Mouse (Mus musculus): ENCODE data around the gene Cenps. TPM values are rescaled to one million over a fixed set of nuclear protein-coding genes. Genes with fewer than 3 reads are reported as not detected.
"Not testable (repeated sequence)": the region's sequence is repeated elsewhere in the genome, so short reads cannot be mapped to it uniquely, and the experiment has no call there.

Gene Cenps
- polyA plus RNA-seq, 1 experiment from 2014 or later: 35.5 TPM

DNA sequence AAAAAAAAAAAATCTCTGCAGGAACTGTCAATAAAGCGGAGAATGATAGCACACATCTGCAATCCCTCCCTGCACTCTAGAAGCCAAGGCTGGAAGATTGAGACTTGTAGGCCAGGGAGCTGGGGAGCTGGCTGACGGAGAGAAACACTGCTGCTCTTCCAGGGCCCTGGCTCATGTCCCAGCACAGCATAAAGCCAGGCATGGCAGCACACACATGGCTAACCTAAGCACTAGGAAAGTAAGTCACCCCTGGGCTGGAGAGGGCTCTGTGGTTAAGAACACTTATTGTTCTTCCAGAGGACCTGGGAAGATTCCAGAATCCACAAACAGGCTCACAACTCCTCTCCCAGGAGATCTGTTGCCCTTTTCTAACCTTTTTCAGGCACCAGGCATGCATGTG, 35.2 kb upstream of the Cenps start:
- Histone ChIP-seq H3K4me3 (ENCODE audit: low read length) (no peak overlapping the region), H3K4me1 (replicated peaks; ENCODE audit: control insufficient read depth, insufficient read depth, low read length) (peaks cover 15% of the 10 kb centered on the region), H3K27me3 (ENCODE audit: control insufficient read depth, insufficient read depth, low read depth, low read length) (no peaks in the 10 kb centered on the region), H3K9me3 (ENCODE audit: control insufficient read depth, low read length) (no peaks in the 10 kb centered on the region), H3K27ac (ENCODE audit: low read length) (peak overlapping the region; percentile 81), H3K4me2 (ENCODE audit: low read depth, low read length) (no peak overlapping the region), H3K9ac (ENCODE audit: low read length) (no peak overlapping the region), H3K36me3 (ENCODE audit: control insufficient read depth, insufficient read depth, low read length) (no peaks in the 10 kb centered on the region)
- WGBS: 49% methylated on average over 2 of the region's 2 CpGs
- ATAC-seq (ENCODE audit: low read depth): peak; percentile 80

DNA sequence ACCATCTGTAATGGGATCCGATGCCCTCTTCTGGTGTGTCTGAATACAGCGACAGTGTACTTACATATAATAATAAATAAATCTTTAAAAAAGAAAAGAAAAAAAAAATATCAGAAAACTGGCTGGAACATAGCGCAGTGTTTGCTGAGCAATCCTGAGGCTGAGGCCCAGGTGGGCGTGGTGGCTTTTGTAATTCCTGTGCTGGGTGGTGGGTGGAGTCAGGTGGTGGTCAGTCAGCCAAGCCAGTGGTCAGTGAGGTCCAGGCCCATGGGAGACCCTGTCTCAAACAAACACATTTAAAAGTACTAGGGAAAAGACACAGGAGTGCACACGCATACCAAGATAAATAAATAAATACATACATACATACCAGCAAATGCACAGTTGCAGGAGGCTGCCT, 34.7 kb upstream of the Cenps start:
- ATAC-seq (ENCODE audit: low read depth): no peak
- Histone ChIP-seq H3K27ac (ENCODE audit: low read length) (peak overlapping the region; percentile 81), H3K27me3 (ENCODE audit: control insufficient read depth, insufficient read depth, low read depth, low read length) (no peaks in the 10 kb centered on the region), H3K9ac (ENCODE audit: low read length) (no peak overlapping the region), H3K4me1 (replicated peaks; ENCODE audit: control insufficient read depth, insufficient read depth, low read length) (peaks cover 13% of the 10 kb centered on the region), H3K4me2 (ENCODE audit: low read depth, low read length) (no peak overlapping the region), H3K4me3 (ENCODE audit: low read length) (no peak overlapping the region), H3K9me3 (ENCODE audit: control insufficient read depth, low read length) (no peaks in the 10 kb centered on the region), H3K36me3 (ENCODE audit: control insufficient read depth, insufficient read depth, low read length) (no peaks in the 10 kb centered on the region)
- 81% methylated on average over 5 of the region's 5 CpGs for WGBS

DNA sequence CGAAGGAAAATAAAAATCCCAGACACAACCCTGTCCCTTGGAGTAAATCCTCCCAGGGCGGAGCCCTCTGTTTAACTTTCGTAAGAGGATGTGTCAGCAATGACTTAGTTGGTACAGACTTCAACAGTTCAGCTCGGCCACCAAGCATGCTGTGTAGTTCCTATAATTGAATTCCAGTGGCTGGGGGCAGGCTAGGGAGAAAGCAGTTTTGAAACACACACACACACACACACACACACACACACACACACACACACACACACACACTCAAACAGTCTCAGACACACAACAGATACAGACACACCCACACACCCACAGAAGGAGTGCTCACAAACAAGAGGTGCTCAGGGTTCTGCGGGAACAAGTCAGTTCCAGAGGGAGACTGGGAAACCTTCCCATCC, 34.2 kb upstream of the Cenps start:
- H3K9me3 ChIP-seq (ENCODE audit: control insufficient read depth, low read length): no peaks in the 10 kb centered on the region
- no peaks in the 10 kb centered on the region for H3K36me3 ChIP-seq (ENCODE audit: control insufficient read depth, insufficient read depth, low read length)
- H3K4me1 ChIP-seq (replicated peaks; ENCODE audit: control insufficient read depth, insufficient read depth, low read length): peaks cover 13% of the 10 kb centered on the region
- no peak overlapping the region for H3K4me2 ChIP-seq (ENCODE audit: low read depth, low read length)
- WGBS: 43% methylated on average over 5 of the region's 5 CpGs
- ATAC-seq (ENCODE audit: low read depth): peak; percentile 22; the same call in 1 of the 2 replicates
- H3K4me3 ChIP-seq (ENCODE audit: low read length): no peak overlapping the region
- H3K27me3 ChIP-seq (ENCODE audit: control insufficient read depth, insufficient read depth, low read depth, low read length): no peaks in the 10 kb centered on the region
- H3K27ac ChIP-seq (ENCODE audit: low read length): peak overlapping the region; percentile 81
- no peak overlapping the region for H3K9ac ChIP-seq (ENCODE audit: low read length)

DNA sequence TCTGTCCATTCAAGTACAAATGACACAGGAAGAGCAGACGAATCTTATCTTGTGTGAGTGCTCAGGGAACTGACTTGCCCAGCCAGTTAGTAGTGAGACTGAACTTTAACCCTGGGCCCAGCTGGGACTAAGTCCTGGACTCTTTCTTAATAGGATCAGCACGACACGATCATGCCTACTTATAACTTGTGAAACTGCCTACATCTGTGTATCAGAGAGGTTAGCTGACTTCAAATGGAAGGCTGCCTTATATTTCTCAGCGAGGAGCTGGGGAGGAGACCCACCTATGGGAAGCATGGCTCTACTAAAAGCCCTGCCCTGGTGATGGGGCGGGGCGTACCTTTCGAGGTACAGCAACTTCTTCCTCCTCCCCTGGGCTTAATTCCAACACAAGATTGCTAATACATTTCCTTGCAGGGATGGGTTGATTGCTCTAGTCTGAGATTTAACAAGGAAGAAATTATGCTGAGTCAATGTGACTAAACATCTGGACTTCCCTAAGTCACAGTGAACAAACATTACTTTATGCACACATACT, 33.0 kb upstream of the Cenps start:
- 43% methylated on average over 7 of the region's 7 CpGs for WGBS
- no peak overlapping the region for H3K4me3 ChIP-seq (ENCODE audit: low read length)
- H3K27me3 ChIP-seq (ENCODE audit: control insufficient read depth, insufficient read depth, low read depth, low read length): no peaks in the 10 kb centered on the region
- peaks cover 18% of the 10 kb centered on the region for H3K4me1 ChIP-seq (replicated peaks; ENCODE audit: control insufficient read depth, insufficient read depth, low read length)
- no peak overlapping the region for H3K9ac ChIP-seq (ENCODE audit: low read length)
- peak overlapping the region; percentile 31; the same call in 1 of the 2 replicates for H3K27ac ChIP-seq (ENCODE audit: low read length)
- H3K36me3 ChIP-seq (ENCODE audit: control insufficient read depth, insufficient read depth, low read length): no peaks in the 10 kb centered on the region
- ATAC-seq (ENCODE audit: low read depth): no peak
- H3K4me2 ChIP-seq (ENCODE audit: low read depth, low read length): no peak overlapping the region
- H3K9me3 ChIP-seq (ENCODE audit: control insufficient read depth, low read length): no peaks in the 10 kb centered on the region

DNA sequence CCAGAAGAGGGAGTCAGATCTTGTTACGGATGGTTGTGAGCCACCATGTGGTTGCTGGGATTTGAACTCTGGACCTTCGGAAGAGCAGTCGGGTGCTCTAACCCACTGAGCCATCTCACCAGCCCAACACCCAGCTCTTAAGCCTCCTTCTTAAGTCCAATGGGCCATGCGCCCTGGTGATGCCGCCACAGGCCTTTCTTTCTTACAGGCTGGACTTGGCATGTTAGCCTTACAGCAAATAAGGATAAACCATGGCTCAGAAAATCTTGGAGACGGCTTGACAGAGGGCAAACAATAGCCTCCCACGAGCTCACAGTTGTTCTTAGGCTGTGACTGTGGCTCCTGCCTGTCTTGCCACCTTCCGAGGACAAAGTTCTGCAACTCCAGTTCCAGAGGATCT, 32.5 kb upstream of the Cenps start:
- H3K36me3 ChIP-seq (ENCODE audit: control insufficient read depth, insufficient read depth, low read length); H3K9ac ChIP-seq (ENCODE audit: low read length); H3K27me3 ChIP-seq (ENCODE audit: control insufficient read depth, insufficient read depth, low read depth, low read length); H3K9me3 ChIP-seq (ENCODE audit: control insufficient read depth, low read length); ATAC-seq (ENCODE audit: low read depth); H3K4me3 ChIP-seq (ENCODE audit: low read length); H3K4me2 ChIP-seq (ENCODE audit: low read depth, low read length): not testable (repeated sequence)
- peak overlapping the region; percentile 31; the same call in 1 of the 2 replicates for H3K27ac ChIP-seq (ENCODE audit: low read length)
- H3K4me1 ChIP-seq (replicated peaks; ENCODE audit: control insufficient read depth, insufficient read depth, low read length): peaks cover 22% of the 10 kb centered on the region
- 70% methylated on average over 7 of the region's 8 CpGs for WGBS

DNA sequence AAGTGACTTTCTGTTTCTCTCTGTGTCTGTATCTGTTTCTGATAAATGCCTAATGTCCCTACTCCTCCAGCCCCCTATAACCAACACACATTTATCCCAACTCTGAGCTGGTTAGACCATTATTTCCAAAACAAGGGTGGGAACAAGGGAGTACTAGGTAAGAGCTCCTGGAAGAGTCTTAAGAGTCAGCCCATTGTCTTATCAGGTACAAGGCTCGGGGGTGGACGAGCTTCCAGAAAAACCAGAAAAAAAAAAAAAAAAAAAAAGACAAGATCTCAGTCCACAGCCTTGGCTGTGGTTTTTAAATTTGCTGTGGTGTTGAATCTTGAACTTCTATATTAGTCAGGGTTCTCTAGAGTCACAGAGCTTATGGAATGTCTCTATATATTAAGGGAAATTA, 30.6 kb upstream of the Cenps start:
- no peak overlapping the region; the same call in 1 of the 2 replicates for H3K4me2 ChIP-seq (ENCODE audit: low read depth, low read length)
- H3K4me3 ChIP-seq (ENCODE audit: low read length): no peak overlapping the region
- H3K9ac ChIP-seq (ENCODE audit: low read length): no peak overlapping the region
- H3K9me3 ChIP-seq (ENCODE audit: control insufficient read depth, low read length): no peaks in the 10 kb centered on the region
- 38% methylated on average over 2 of the region's 2 CpGs for WGBS
- no peak for ATAC-seq (ENCODE audit: low read depth)
- H3K27ac ChIP-seq (ENCODE audit: low read length): no peak overlapping the region
- no peaks in the 10 kb centered on the region; the same call in 1 of the 2 replicates for H3K36me3 ChIP-seq (ENCODE audit: control insufficient read depth, insufficient read depth, low read length)
- H3K4me1 ChIP-seq (replicated peaks; ENCODE audit: control insufficient read depth, insufficient read depth, low read length): peaks cover 20% of the 10 kb centered on the region
- no peaks in the 10 kb centered on the region for H3K27me3 ChIP-seq (ENCODE audit: control insufficient read depth, insufficient read depth, low read depth, low read length)

DNA sequence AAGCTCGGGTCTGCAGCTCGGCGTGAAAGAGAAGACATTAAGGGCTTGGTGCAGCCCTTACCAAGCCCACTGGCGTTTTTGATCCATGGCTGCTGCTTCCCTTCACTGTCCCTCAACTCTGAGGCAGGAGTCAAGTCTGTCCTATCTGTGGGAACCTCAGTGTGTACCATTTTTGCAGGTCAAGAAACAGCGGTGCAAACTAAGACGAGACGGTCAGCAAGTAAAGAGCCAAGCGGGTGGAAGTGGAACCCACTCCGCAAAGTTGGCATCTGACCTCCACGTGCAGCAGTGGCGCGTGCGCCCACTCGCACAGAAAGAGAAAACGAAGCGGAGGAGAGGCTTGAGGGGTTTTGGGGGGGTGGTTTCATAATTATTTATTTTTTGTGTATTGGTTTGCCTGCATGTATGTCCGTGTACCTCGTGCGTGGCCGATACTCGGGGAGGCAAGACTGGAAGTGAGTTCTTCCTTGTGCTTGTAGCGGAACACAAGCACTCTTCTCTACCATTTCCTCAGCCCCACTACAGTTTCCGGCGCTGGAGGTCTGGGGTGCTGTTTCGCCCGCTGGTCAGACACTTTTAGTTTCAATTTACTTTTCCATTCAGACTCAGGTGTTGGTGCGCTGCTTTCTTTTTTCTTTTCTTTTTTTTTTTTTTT, 29.7 kb upstream of the Cenps start:
- ATAC-seq (ENCODE audit: low read depth): peak; percentile 42; the same call in 1 of the 2 replicates
- no peaks in the 10 kb centered on the region; the same call in 1 of the 2 replicates for H3K36me3 ChIP-seq (ENCODE audit: control insufficient read depth, insufficient read depth, low read length)
- H3K9me3 ChIP-seq (ENCODE audit: control insufficient read depth, low read length): no peaks in the 10 kb centered on the region
- peak overlapping the region; percentile 74 for H3K9ac ChIP-seq (ENCODE audit: low read length)
- H3K27me3 ChIP-seq (ENCODE audit: control insufficient read depth, insufficient read depth, low read depth, low read length): no peaks in the 10 kb centered on the region
- WGBS: under 1% methylated on average over 27 of the region's 27 CpGs
- peak overlapping the region; percentile 88 for H3K27ac ChIP-seq (ENCODE audit: low read length)
- peak overlapping the region; percentile 99 for H3K4me3 ChIP-seq (ENCODE audit: low read length)
- peaks cover 12% of the 10 kb centered on the region for H3K4me1 ChIP-seq (replicated peaks; ENCODE audit: control insufficient read depth, insufficient read depth, low read length)
- peak overlapping the region; percentile 96 for H3K4me2 ChIP-seq (ENCODE audit: low read depth, low read length)

DNA sequence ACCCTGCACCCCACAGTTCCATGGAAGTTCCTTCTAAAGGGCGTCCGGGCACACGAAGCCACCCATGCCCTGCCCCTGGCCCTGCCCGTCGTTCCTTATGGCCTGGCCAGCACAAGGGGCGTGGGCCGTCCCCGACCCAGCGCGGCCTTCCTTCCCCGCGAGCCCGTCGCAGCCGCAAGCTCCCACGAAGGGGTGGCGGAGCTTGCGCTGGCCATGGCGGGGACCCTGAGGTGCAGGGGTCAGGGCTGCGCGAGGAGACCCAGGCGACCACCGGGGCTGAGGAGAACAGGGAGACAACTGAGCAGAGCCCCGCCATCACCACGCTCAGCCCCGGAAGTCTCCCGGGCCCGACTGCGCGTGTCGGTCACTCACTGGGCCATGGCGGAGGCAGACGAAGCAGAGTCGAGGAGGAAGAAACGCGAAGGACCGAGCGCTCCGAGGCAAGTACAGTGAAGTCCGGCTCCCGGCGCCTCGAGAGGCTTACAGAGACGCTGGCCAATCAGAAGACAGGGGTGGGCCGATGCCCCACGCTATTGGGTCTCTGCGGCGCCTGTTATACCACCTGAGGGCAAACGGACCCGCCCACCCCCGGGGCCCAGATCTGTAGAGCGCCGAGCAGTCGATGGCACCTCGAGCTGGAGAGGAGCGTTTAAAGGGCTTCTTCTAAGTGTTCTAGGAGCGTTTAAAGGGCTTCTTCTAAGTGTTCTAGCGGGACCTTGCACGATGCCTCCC, 29.0 kb upstream of the Cenps start, which contains the start of gene Pgd:
Pgd (minus strand) TSS at position 557 of the 732 bp plus-strand sequence.
- Histone ChIP-seq H3K4me1 (replicated peaks; ENCODE audit: control insufficient read depth, insufficient read depth, low read length) (peaks cover 8% of the 10 kb centered on the region), H3K4me3 (ENCODE audit: low read length) (peak within 1 kb of the TSS; percentile 99), H3K27me3 (ENCODE audit: control insufficient read depth, insufficient read depth, low read depth, low read length) (no peaks in the 10 kb centered on the region), H3K27ac (ENCODE audit: low read length) (peak within 1 kb of the TSS; percentile 88), H3K4me2 (ENCODE audit: low read depth, low read length) (peak within 1 kb of the TSS; percentile 96), H3K9me3 (ENCODE audit: control insufficient read depth, low read length) (no peaks in the 10 kb centered on the region), H3K36me3 (ENCODE audit: control insufficient read depth, insufficient read depth, low read length) (peaks cover 2% of the 10 kb centered on the region; the same call in 1 of the 2 replicates), H3K9ac (ENCODE audit: low read length) (peak within 1 kb of the TSS; percentile 91)
- WGBS: under 1% methylated on average over 57 of the region's 59 CpGs
- ATAC-seq (ENCODE audit: low read depth): peak; percentile 100

DNA sequence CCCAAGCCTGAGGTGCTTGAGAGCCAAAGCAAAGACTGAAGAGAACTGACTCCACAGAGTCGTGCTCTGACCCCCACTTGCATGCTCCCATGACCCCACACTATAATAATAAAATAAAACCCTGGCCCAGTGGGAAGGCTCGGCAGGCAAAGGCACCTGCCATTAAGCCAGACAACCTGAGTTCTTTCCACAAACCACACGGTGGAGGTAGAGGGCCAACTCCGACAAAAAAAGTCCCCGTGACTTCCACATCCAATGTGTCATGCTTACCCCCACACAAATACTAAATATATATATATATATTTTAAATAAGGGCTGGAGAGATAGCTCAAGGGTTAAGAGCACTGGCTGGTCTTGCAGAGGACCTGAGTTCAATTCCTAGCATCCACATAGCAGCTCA, 26.7 kb upstream of the Cenps start:
- Histone ChIP-seq H3K27ac (ENCODE audit: low read length) (no peak overlapping the region), H3K9me3 (ENCODE audit: control insufficient read depth, low read length) (no peaks in the 10 kb centered on the region), H3K4me2 (ENCODE audit: low read depth, low read length) (no peak overlapping the region), H3K9ac (ENCODE audit: low read length) (no peak overlapping the region), H3K4me3 (ENCODE audit: low read length) (no peak overlapping the region), H3K27me3 (ENCODE audit: control insufficient read depth, insufficient read depth, low read depth, low read length) (no peaks in the 10 kb centered on the region), H3K4me1 (replicated peaks; ENCODE audit: control insufficient read depth, insufficient read depth, low read length) (peaks cover 8% of the 10 kb centered on the region), H3K36me3 (ENCODE audit: control insufficient read depth, insufficient read depth, low read length) (peaks cover 20% of the 10 kb centered on the region)
- ATAC-seq (ENCODE audit: low read depth): no peak
- 45% methylated on average over 5 of the region's 5 CpGs for WGBS
